Mouse (Mus musculus): ENCODE measurements around the gene Exoc3l2.

DNA sequence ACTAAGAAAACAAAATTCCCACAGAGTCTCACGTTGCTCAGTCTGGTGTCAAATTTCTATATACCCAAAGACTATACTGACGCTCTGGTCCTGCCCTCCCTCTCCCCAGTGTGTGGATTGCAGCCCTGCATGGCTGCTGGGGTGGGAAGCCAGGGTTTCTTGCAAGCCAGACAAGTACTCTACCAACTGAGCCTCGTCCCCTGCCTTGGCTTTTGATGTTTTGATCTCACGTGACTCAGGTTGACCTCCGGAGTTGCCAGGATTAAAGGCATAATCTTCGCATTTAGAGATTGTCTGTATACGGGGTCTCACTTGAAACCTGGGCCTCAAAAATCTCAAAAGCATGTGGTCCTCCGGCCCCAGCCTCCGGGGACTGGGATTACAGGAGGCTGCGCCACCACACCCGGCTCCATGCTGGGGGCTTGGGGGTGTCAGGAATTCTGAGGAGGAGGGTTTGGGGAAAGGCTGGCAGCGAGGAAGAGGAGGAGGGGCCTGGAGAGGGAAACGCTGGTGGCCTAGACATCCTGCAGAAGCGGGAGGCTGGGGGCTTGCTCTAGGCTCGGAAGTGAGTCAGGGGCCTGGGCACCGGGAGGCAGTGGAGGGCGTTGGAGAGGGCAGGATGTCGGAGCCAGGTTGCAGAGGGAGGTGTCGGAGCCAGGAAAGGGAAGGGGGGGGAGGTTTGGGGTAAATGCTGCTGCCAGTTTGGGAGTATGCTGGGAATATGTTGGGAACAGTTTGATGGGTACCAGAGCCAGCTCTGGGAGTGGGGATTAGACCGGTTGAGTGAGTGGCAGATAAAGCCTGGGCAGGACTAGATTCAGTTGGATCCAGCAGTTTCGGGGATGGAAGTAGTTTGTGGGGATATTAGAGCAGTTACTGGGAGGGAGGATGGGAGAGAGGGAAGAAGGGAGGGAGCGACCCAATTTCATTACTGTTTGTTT lies 1.5 kb downstream of the Exoc3l2 start:
- no peak for TF ChIP-seq GATA1 (IDR thresholded peaks at IDR 0.05; ENCODE audit: low read length)
- no peak for TF ChIP-seq TAL1 (IDR thresholded peaks at IDR 0.05; ENCODE audit: low read length)
